Mouse (Mus musculus) heart, embryonic 15.5 days (tissue): ENCODE results near the gene Ccnc. TPM values are rescaled to one million over a fixed set of nuclear protein-coding genes. Genes with fewer than 3 reads are reported as not detected.
"Not testable (repeated sequence)": the region's sequence is repeated elsewhere in the genome, so short reads cannot be mapped to it uniquely, and the experiment has no call there.

Source experiments
- ATAC-seq: fragments of 200-750 bp; cut with Nextera tagmentation; replicated peaks from 2 replicates; pipeline ENCODE4 v1.8.0; 2017; ENCODE audit warnings: low read depth, moderate TSS enrichment; ENCODE audit not compliant: insufficient number of reproducible peaks, insufficient read depth, low FRiP score
- H3K27ac ChIP-seq: fragments of 300-500 bp; sonication (generic); 2 replicates; pipeline ENCODE4 v1.5.1; 2015; ENCODE audit warnings: mild to moderate bottlenecking, inconsistent platforms
- H3K27me3 ChIP-seq: fragments of 300-500 bp; sonication (generic); 2 replicates; pipeline ENCODE4 v1.6.1; 2015; ENCODE audit warnings: inconsistent platforms
- H3K36me3 ChIP-seq: fragments of 300-500 bp; sonication (generic); 2 replicates; pipeline ENCODE4 v1.6.1; 2015; ENCODE audit warnings: mild to moderate bottlenecking, inconsistent platforms
- H3K4me1 ChIP-seq: fragments of 300-500 bp; sonication (generic); replicated peaks from 2 replicates; pipeline ENCODE4 v1.6.1; 2015; ENCODE audit warnings: inconsistent platforms
- H3K4me2 ChIP-seq: fragments of 300-500 bp; sonication (generic); 2 replicates; pipeline ENCODE4 v1.6.1; 2015; ENCODE audit warnings: inconsistent platforms, mild to moderate bottlenecking, moderate library complexity
- H3K4me3 ChIP-seq: fragments of 300-500 bp; sonication (generic); 2 replicates; pipeline ENCODE4 v1.5.1; 2015; ENCODE audit warnings: mild to moderate bottlenecking, inconsistent platforms
- H3K9ac ChIP-seq: fragments of 300-500 bp; sonication (generic); 2 replicates; pipeline ENCODE4 v1.6.1; 2015; ENCODE audit warnings: mild to moderate bottlenecking, inconsistent platforms
- H3K9me3 ChIP-seq: fragments of 300-500 bp; sonication (generic); replicated peaks from 2 replicates; pipeline ENCODE4 v1.6.1; 2016; ENCODE audit warnings: inconsistent platforms
- WGBS: fragments of 180-500 bp; shearing (Covaris S2); methylation state at CpG from one replicate; pipeline ENCODE4 v1.1.7; 2015; ENCODE audit warnings: mixed read lengths; 5-methylcytosine and 5-hydroxymethylcytosine counted together
- polyA plus RNA-seq: library from polyadenylated mRNA; unstranded; fragments of >200 nt; fragmentation: Nextera tagmentation; extraction: Ambion mirVana; gene quantifications from 2 replicates; pipeline ENCODE4 v1.2.1, GENCODE M21; 2015

Gene Ccnc
- polyA plus RNA-seq, 1 experiment from 2014 or later: 25.7 TPM

- not testable (repeated sequence) for H3K9ac ChIP-seq, H3K27me3 ChIP-seq, H3K4me3 ChIP-seq, ATAC-seq, H3K9me3 ChIP-seq, H3K27ac ChIP-seq, H3K4me2 ChIP-seq, H3K4me1 ChIP-seq
- WGBS: 95% methylated on average over 8 of the region's 8 CpGs
- H3K36me3 ChIP-seq: peaks cover 10% of the 10 kb centered on the region
Measured at GRCm38 (mm10) chr4:21744142-21744541, 16.6 kb downstream of the Ccnc start.

- Histone ChIP-seq H3K9me3 (no peaks in the 10 kb centered on the region), H3K4me2 (no peak overlapping the region), H3K9ac (no peak overlapping the region), H3K27ac (no peak overlapping the region), H3K4me1 (no peaks in the 10 kb centered on the region), H3K27me3 (no peaks in the 10 kb centered on the region), H3K36me3 (peaks cover 10% of the 10 kb centered on the region), H3K4me3 (no peak overlapping the region)
- no peak for ATAC-seq
- 72% methylated on average over 5 of the region's 5 CpGs for WGBS
Measured at GRCm38 (mm10) chr4:21745723-21746122, 18.2 kb downstream of the Ccnc start.

- H3K4me3 ChIP-seq: no peak overlapping the region
- no peaks in the 10 kb centered on the region for H3K9me3 ChIP-seq
- no peak overlapping the region for H3K4me2 ChIP-seq
- WGBS: 68% methylated on average over 4 of the region's 4 CpGs
- no peak for ATAC-seq
- H3K9ac ChIP-seq: no peak overlapping the region
- H3K27ac ChIP-seq: no peak overlapping the region
- H3K27me3 ChIP-seq: no peaks in the 10 kb centered on the region
- H3K36me3 ChIP-seq: peaks cover 7% of the 10 kb centered on the region
- no peaks in the 10 kb centered on the region for H3K4me1 ChIP-seq
Measured at GRCm38 (mm10) chr4:21755123-21755789, 27.8 kb downstream of the Ccnc start.

- Histone ChIP-seq H3K27ac (no peak overlapping the region), H3K27me3 (no peaks in the 10 kb centered on the region), H3K4me3 (no peak overlapping the region), H3K36me3 (peaks cover 7% of the 10 kb centered on the region), H3K9me3 (no peaks in the 10 kb centered on the region), H3K4me2 (no peak overlapping the region), H3K9ac (no peak overlapping the region), H3K4me1 (peaks cover 5% of the 10 kb centered on the region; the same call in 1 of the 2 replicates)
- ATAC-seq: no peak
- 62% methylated on average over 1 of the region's 1 CpGs for WGBS
Measured at GRCm38 (mm10) chr4:21758860-21759259, 31.4 kb downstream of the Ccnc start.

- H3K4me3 ChIP-seq: no peak overlapping the region
- no peak overlapping the region for H3K4me2 ChIP-seq
- no peaks in the 10 kb centered on the region for H3K9me3 ChIP-seq
- H3K9ac ChIP-seq: no peak overlapping the region
- H3K27me3 ChIP-seq: no peaks in the 10 kb centered on the region
- ATAC-seq: no peak
- no peak overlapping the region for H3K27ac ChIP-seq
- H3K4me1 ChIP-seq: peaks cover 8% of the 10 kb centered on the region; the same call in 1 of the 2 replicates
- peaks cover 7% of the 10 kb centered on the region for H3K36me3 ChIP-seq
- 62% methylated on average over 9 of the region's 9 CpGs for WGBS
Measured at GRCm38 (mm10) chr4:21761416-21762160, 34.1 kb downstream of the Ccnc start.

- H3K36me3 ChIP-seq: peaks cover 6% of the 10 kb centered on the region; the same call in 1 of the 2 replicates
- no peaks in the 10 kb centered on the region for H3K9me3 ChIP-seq
- WGBS: 64% methylated on average over 4 of the region's 4 CpGs
- no peak overlapping the region for H3K4me3 ChIP-seq
- no peak for ATAC-seq
- no peaks in the 10 kb centered on the region for H3K27me3 ChIP-seq
- H3K27ac ChIP-seq: no peak overlapping the region
- H3K4me1 ChIP-seq: peaks cover 8% of the 10 kb centered on the region; the same call in 1 of the 2 replicates
- H3K4me2 ChIP-seq: no peak overlapping the region
- H3K9ac ChIP-seq: no peak overlapping the region
Measured at GRCm38 (mm10) chr4:21763827-21764226, 36.3 kb downstream of the Ccnc start.

GRCm38 (mm10) chr4:21766171-21766862 lies 38.8 kb downstream of the Ccnc start:
- Histone ChIP-seq H3K27ac (0 out of 2 replicates have a peak overlapping the region, but pooled peaks have one; percentile 8), H3K36me3 (no peaks in the 10 kb centered on the region), H3K4me1 (peaks cover 8% of the 10 kb centered on the region; the same call in 1 of the 2 replicates), H3K4me3 (peak overlapping the region; percentile 67), H3K9ac (peak overlapping the region; percentile 63), H3K4me2 (peak overlapping the region; percentile 68), H3K27me3 (no peaks in the 10 kb centered on the region), H3K9me3 (no peaks in the 10 kb centered on the region)
- WGBS: 19% methylated on average over 14 of the region's 14 CpGs
- no peak for ATAC-seq

- Histone ChIP-seq H3K4me3 (peak within 1 kb of the TSS; percentile 67), H3K4me2 (peak within 1 kb of the TSS; percentile 68), H3K27ac (0 out of 2 replicates have a peak within 1 kb of the TSS, but pooled peaks have one; percentile 8), H3K9ac (peak within 1 kb of the TSS; percentile 63), H3K4me1 (0 out of 2 replicates have a peak, but pooled peaks cover 3% of the 10 kb centered on the region), H3K9me3 (no peaks in the 10 kb centered on the region), H3K36me3 (no peaks in the 10 kb centered on the region), H3K27me3 (no peaks in the 10 kb centered on the region)
- 1% methylated on average over 17 of the region's 17 CpGs for WGBS
- ATAC-seq: peak; percentile 79; the same call in 1 of the 2 replicates
Measured at GRCm38 (mm10) chr4:21766863-21767304, 39.4 kb downstream of the Ccnc start, which contains the start of the genes Usp45 and Tstd3. Usp45 (plus strand) TSS chr4:21767156. Tstd3 (minus strand) TSS chr4:21767212.

- WGBS: 71% methylated on average over 1 of the region's 1 CpGs
- H3K9me3 ChIP-seq: no peaks in the 10 kb centered on the region
- H3K27me3 ChIP-seq: no peaks in the 10 kb centered on the region
- H3K4me3 ChIP-seq: no peak overlapping the region
- H3K4me1 ChIP-seq: 0 out of 2 replicates have a peak, but pooled peaks cover 6% of the 10 kb centered on the region
- H3K27ac ChIP-seq: no peak overlapping the region
- ATAC-seq: no peak
- no peak overlapping the region for H3K9ac ChIP-seq
- H3K36me3 ChIP-seq: no peaks in the 10 kb centered on the region
- H3K4me2 ChIP-seq: no peak overlapping the region
Measured at GRCm38 (mm10) chr4:21771064-21771463, 43.6 kb downstream of the Ccnc start.

GRCm38 (mm10) chr4:21772306-21772705 lies 44.8 kb downstream of the Ccnc start:
- no peaks in the 10 kb centered on the region for H3K9me3 ChIP-seq
- 88% methylated on average over 1 of the region's 1 CpGs for WGBS
- H3K4me1 ChIP-seq: peaks cover 8% of the 10 kb centered on the region
- H3K4me2 ChIP-seq: no peak overlapping the region
- no peaks in the 10 kb centered on the region for H3K36me3 ChIP-seq
- no peak overlapping the region for H3K4me3 ChIP-seq
- H3K27me3 ChIP-seq: no peaks in the 10 kb centered on the region
- H3K9ac ChIP-seq: no peak overlapping the region
- no peak overlapping the region for H3K27ac ChIP-seq
- no peak for ATAC-seq
